Mouse (Mus musculus) myocyte (in vitro differentiated cells): ENCODE measurements around the gene Ndufa10. TPM values are rescaled to one million over a fixed set of nuclear protein-coding genes. Genes with fewer than 3 reads are reported as not detected.

Experiments
- H3K27me3 ChIP-seq: one replicate; pipeline ENCODE4 v1.6.1; 2011; ENCODE audit not compliant: control insufficient read depth, insufficient read depth, insufficient read length
- H3K36me3 ChIP-seq: one replicate; pipeline ENCODE4 v1.6.1; 2011; ENCODE audit not compliant: control insufficient read depth, insufficient read depth
- H3K4me2 ChIP-seq: one replicate; pipeline ENCODE4 v1.6.1; 2011; ENCODE audit warnings: low read depth, control low read depth
- H3K4me3 ChIP-seq: one replicate; pipeline ENCODE4 v1.5.1; 2011; ENCODE audit warnings: mild to moderate bottlenecking, control low read depth, moderate library complexity
- H3K79me2 ChIP-seq: one replicate; pipeline ENCODE4 v1.6.1; 2011; ENCODE audit not compliant: control insufficient read depth, insufficient read depth
- H3ac ChIP-seq: one replicate; pipeline ENCODE4 v1.6.1; 2011; ENCODE audit not compliant: control insufficient read depth, insufficient read length
- CEBPB ChIP-seq: IDR thresholded peaks from 2 replicates; pipeline ENCODE4 v1.6.1; 2011; ENCODE audit warnings: mild to moderate bottlenecking, moderate library complexity; ENCODE audit not compliant: poor library complexity, insufficient read depth, severe bottlenecking
- E2F4 ChIP-seq: IDR thresholded peaks from one replicate; pipeline ENCODE4 v1.6.1; 2011; ENCODE audit warnings: mild to moderate bottlenecking, control low read depth, moderate library complexity; ENCODE audit not compliant: insufficient read depth
- MAX ChIP-seq: IDR thresholded peaks from one replicate; pipeline ENCODE4 v1.6.1; 2011; ENCODE audit warnings: low read depth, mild to moderate bottlenecking, control low read depth
- MYOD1 ChIP-seq, 3 experiments: IDR thresholded peaks; one replicate each; pipeline ENCODE4 v1.6.1; 2011; ENCODE audit warnings: control low read depth in 2 of 3, low read depth in 2 of 3, mild to moderate bottlenecking in 2 of 3, moderate library complexity in 1 of 3; ENCODE audit not compliant: insufficient read length in 2 of 3, control insufficient read depth in 1 of 3
- MYOG ChIP-seq, 3 experiments: IDR thresholded peaks; one replicate each; pipeline ENCODE4 v1.6.1; 2011; ENCODE audit warnings: control low read depth in 2 of 3, low read depth in 2 of 3, mild to moderate bottlenecking in 2 of 3; ENCODE audit not compliant: insufficient read length in 2 of 3, control insufficient read depth in 1 of 3, insufficient read depth in 1 of 3
- POLR2A ChIP-seq: IDR thresholded peaks from one replicate; pipeline ENCODE4 v1.6.1; 2011; ENCODE audit warnings: low read depth, mild to moderate bottlenecking, control low read depth, moderate library complexity; ENCODE audit not compliant: insufficient read length
- POLR2AphosphoS2 ChIP-seq: IDR thresholded peaks from one replicate; pipeline ENCODE4 v1.6.1; 2011; ENCODE audit warnings: low read depth, control low read depth; ENCODE audit not compliant: insufficient read length
- REST ChIP-seq: IDR thresholded peaks from one replicate; pipeline ENCODE4 v1.6.1; 2011; ENCODE audit warnings: mild to moderate bottlenecking, control low read depth, moderate library complexity; ENCODE audit not compliant: insufficient read depth, insufficient read length
- SRF ChIP-seq: IDR thresholded peaks from one replicate; pipeline ENCODE4 v1.6.1; 2011; ENCODE audit warnings: low read depth; ENCODE audit not compliant: control insufficient read depth, insufficient read length
- TCF12 ChIP-seq: IDR thresholded peaks from one replicate; pipeline ENCODE4 v1.6.1; 2011; ENCODE audit warnings: mild to moderate bottlenecking, control low read depth; ENCODE audit not compliant: poor library complexity, insufficient read depth, severe bottlenecking
- TCF3 ChIP-seq: IDR thresholded peaks from one replicate; pipeline ENCODE4 v1.6.1; 2011; ENCODE audit warnings: low read depth, control low read depth; ENCODE audit not compliant: insufficient read length
- USF1 ChIP-seq: IDR thresholded peaks from one replicate; pipeline ENCODE4 v1.6.1; 2011; ENCODE audit warnings: low read depth, mild to moderate bottlenecking, control low read depth, moderate library complexity
- polyA plus RNA-seq: library from polyadenylated mRNA; unstranded; fragments of >200 nt; fragmentation: generic; extraction: Trizol; gene quantifications from one replicate; pipeline ENCODE4 v1.2.1, GENCODE M21; 2012; ENCODE audit warnings: missing spikeins

Gene Ndufa10
- polyA plus RNA-seq, 1 experiment, result 162 TPM

DNA sequence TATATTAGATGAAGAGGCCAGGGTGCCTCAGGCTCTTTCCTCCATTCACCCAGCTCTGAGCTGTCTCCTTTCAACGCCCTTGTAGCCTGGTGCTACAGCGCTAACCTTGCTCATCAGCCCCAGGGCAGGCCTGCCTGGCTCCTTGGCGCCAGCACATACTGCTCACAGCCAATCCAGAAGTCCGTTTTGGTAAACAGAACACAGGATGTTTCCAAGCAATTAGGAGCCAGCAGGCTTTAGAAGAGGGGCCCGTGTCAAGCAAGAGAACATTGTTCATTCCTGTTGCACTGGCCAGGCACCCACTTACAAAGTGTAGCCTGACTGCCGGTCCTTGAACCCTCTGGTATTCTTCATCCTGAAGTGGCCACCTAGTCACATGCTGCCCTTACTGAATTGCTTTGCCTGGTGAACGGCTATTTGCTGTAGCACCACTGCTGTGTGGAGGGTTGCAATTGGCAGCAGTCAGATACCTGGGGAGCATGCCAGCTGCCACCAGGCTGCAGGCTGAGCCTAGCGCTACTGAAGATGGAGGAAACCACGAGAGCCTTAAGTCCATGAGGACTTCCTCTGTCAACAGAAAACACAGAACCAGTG is 35.9 kb downstream of the Ndufa10 start:
- TF ChIP-seq MYOG (IDR thresholded peaks at IDR 0.05; ENCODE audit: control insufficient read depth in 1 of 3, insufficient read depth in 1 of 3, insufficient read length in 2 of 3, low read depth in 2 of 3), result no peak
- TF ChIP-seq POLR2AphosphoS2, result no peak
- TF ChIP-seq SRF, result no peak
- no peak for TF ChIP-seq TCF12
- TF ChIP-seq USF1, result no peak
- TF ChIP-seq POLR2A, result no peak
- no peaks in the 10 kb centered on the region for H3K27me3 ChIP-seq
- H3K4me2 ChIP-seq, result no peak overlapping the region

DNA sequence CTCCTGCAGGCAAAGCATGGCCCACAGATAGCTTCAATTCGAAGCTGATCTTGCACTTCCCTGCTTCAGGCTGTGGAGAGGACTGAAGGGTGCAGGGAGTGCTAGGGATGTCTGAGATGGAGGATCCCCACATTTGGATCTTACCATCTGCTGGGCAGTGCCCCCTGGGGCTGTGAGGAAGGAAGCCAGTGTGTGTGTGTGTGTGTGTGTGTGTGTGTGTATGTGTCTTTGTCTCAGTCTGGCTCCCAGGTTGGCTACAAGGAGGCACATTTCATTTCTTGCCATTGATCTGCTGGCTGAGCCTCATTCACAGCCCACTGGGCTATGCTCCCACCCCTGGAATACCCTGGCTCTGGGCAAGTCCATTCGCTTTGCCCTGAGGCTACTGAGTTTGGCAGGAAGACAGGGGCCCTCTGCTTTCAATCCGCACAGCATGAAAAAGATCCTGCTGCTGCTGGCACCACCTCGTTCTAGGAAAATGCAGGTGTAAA is 36.8 kb downstream of the Ndufa10 start:
- no peak for TF ChIP-seq TCF3
- no peak for TF ChIP-seq MYOD1 (IDR thresholded peaks at IDR 0.05; ENCODE audit: control insufficient read depth in 1 of 3, insufficient read length in 2 of 3, low read depth in 2 of 3)
- no peak for TF ChIP-seq POLR2AphosphoS2
- TF ChIP-seq CEBPB, result no peak
- Histone ChIP-seq H3K27me3 (no peaks in the 10 kb centered on the region), H3K79me2 (no peaks in the 10 kb centered on the region), H3K36me3 (peaks cover 23% of the 10 kb centered on the region), H3ac (no peak overlapping the region), H3K4me2 (no peak overlapping the region), H3K4me3 (no peak overlapping the region)

More for the DNA sequence above, 35.9 kb downstream of the Ndufa10 start:
- H3K36me3 ChIP-seq, result peaks cover 25% of the 10 kb centered on the region
- H3K4me3 ChIP-seq, result no peak overlapping the region
- no peak overlapping the region for H3ac ChIP-seq
- no peaks in the 10 kb centered on the region for H3K79me2 ChIP-seq

DNA sequence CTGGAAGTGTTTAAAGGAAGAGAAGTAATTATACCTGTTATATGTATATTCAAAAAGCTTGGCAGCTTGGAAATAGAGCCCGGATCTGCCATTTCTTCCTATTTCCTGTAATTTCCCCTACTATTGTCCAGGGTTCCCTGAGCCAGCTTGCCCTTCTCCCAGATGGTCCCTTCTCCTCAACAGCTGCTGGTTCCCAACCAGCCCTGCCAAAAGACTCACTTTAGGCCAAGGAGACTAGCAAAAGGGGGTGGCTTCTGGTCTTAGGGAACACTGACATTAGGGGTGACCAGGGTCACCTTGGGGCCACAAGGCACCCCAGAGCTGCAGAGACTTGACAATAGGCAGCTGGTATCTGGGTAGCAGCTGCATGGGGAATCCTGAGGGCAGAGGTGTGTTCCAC is 38.7 kb downstream of the Ndufa10 start:
- no peak for TF ChIP-seq MAX
- no peak for TF ChIP-seq TCF12
- TF ChIP-seq POLR2AphosphoS2, result no peak
- no peak for TF ChIP-seq TCF3
- no peak for TF ChIP-seq USF1
- TF ChIP-seq MYOG (IDR thresholded peaks at IDR 0.05; ENCODE audit: control insufficient read depth in 1 of 3, insufficient read depth in 1 of 3, insufficient read length in 2 of 3, low read depth in 2 of 3), result no peak
- TF ChIP-seq SRF, result no peak
- no peak for TF ChIP-seq E2F4
- TF ChIP-seq CEBPB, result no peak
- TF ChIP-seq MYOD1 (IDR thresholded peaks at IDR 0.05; ENCODE audit: control insufficient read depth in 1 of 3, insufficient read length in 2 of 3, low read depth in 2 of 3), result no peak
- TF ChIP-seq POLR2A, result no peak
- no peak for TF ChIP-seq REST
- Histone ChIP-seq H3K4me2 (no peak overlapping the region), H3K27me3 (no peaks in the 10 kb centered on the region), H3K36me3 (peaks cover 8% of the 10 kb centered on the region), H3ac (no peak overlapping the region), H3K79me2 (no peaks in the 10 kb centered on the region), H3K4me3 (no peak overlapping the region)

DNA sequence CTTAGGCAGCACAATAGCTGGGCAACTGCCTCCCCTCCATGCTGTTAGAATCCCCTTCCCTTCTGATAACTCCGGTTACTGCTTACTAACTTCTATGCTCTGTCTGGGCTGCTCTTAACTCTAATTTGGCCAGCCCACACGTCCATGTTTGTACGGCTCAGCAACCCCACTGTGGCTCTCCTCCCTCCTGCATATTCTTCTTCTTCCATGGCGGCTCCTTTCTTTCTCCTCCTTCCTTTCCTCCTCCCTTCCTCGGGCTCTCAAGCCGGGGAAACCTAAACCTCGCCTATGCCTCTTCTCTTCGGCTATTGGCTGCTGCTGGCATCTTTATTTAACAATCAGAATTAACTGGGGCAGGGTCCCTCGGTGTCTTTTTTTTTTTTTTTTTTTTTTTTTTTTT is 40.9 kb downstream of the Ndufa10 start:
- H3K79me2 ChIP-seq, result no peaks in the 10 kb centered on the region
- no peaks in the 10 kb centered on the region for H3K36me3 ChIP-seq
- TF ChIP-seq MYOD1 (IDR thresholded peaks at IDR 0.05; ENCODE audit: control insufficient read depth in 1 of 3, insufficient read length in 2 of 3, low read depth in 2 of 3) (no peak), E2F4 (no peak), POLR2AphosphoS2 (no peak), MYOG (IDR thresholded peaks at IDR 0.05; ENCODE audit: control insufficient read depth in 1 of 3, insufficient read depth in 1 of 3, insufficient read length in 2 of 3, low read depth in 2 of 3) (no peak), CEBPB (no peak), TCF3 (no peak), POLR2A (no peak), TCF12 (no peak), MAX (no peak), USF1 (no peak), SRF (no peak), REST (no peak)

DNA sequence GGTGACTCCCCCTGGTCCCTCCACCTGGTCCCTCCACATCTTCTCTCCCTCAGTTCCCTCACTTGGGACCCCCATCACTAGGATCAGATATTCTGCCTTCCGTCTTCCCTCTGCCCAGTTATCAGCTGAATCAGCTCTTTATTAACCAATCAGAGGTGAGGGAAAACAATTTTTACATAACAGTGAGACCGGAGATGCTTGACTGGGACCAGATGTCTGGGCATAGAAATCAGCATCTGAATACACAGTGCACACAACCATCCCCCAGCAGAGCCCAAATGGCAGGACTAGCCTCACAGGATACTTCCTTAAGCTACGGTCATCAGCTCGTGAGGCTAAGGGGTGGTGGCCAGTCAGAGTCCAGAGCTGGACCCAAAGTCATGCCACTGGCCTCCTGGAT is 41.6 kb downstream of the Ndufa10 start:
- TF ChIP-seq CEBPB (no peak), REST (no peak), TCF12 (no peak), SRF (no peak), POLR2A (no peak), MYOD1 (IDR thresholded peaks at IDR 0.05; ENCODE audit: control insufficient read depth in 1 of 3, insufficient read length in 2 of 3, low read depth in 2 of 3) (no peak), MYOG (IDR thresholded peaks at IDR 0.05; ENCODE audit: control insufficient read depth in 1 of 3, insufficient read depth in 1 of 3, insufficient read length in 2 of 3, low read depth in 2 of 3) (no peak), USF1 (no peak), E2F4 (no peak), MAX (no peak), TCF3 (no peak), POLR2AphosphoS2 (no peak)
- Histone ChIP-seq H3K27me3 (no peaks in the 10 kb centered on the region), H3K4me3 (no peak overlapping the region), H3K36me3 (no peaks in the 10 kb centered on the region), H3K79me2 (no peaks in the 10 kb centered on the region), H3K4me2 (no peak overlapping the region), H3ac (no peak overlapping the region)

More for the DNA sequence above, 40.9 kb downstream of the Ndufa10 start:
- Histone ChIP-seq H3K27me3 (no peaks in the 10 kb centered on the region), H3ac (no peak overlapping the region), H3K4me2 (no peak overlapping the region), H3K4me3 (no peak overlapping the region)
